Mouse (Mus musculus): ENCODE measurements around the gene S100a5.

DNA sequence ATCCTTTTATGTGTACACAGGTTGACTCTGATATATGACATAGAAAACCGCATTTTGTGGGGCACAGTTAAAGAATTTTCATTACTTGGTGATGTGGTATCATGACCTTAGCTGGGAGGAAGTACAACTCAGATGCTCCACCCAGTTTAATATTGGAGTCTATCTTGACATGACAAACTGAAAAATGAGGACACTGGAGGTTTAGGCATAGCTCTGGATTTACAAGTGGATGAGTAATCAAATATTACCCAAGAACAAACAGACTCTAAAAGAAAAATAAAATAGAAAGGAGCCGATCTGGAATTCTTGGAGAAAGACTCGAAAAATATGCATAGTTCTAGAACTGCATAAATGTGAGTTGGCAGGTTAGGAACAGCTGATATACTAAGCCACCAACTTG is 33.0 kb upstream of the S100a5 start:
- TF ChIP-seq POLR2A (IDR thresholded peaks at IDR 0.05; ENCODE audit: insufficient read length, low read depth) = no peak
- TF ChIP-seq E2F4 (IDR thresholded peaks at IDR 0.05; ENCODE audit: insufficient read depth) = no peak
- TF ChIP-seq USF1 (IDR thresholded peaks at IDR 0.05; ENCODE audit: low read depth) = no peak
- TF ChIP-seq MAX (IDR thresholded peaks at IDR 0.05; ENCODE audit: low read depth) = no peak

Data from myocyte (in vitro differentiated cells).